Mouse (Mus musculus): ENCODE results near the gene Rps17. TPM values are rescaled to one million over a fixed set of nuclear protein-coding genes. Genes with fewer than 3 reads are reported as not detected.
A peak's percentile ranks its signal among the peaks of the same experiment; 100 is the strongest.

Rps17 gene
- polyA plus RNA-seq, 1 experiment from 2014 or later = 900 TPM

DNA sequence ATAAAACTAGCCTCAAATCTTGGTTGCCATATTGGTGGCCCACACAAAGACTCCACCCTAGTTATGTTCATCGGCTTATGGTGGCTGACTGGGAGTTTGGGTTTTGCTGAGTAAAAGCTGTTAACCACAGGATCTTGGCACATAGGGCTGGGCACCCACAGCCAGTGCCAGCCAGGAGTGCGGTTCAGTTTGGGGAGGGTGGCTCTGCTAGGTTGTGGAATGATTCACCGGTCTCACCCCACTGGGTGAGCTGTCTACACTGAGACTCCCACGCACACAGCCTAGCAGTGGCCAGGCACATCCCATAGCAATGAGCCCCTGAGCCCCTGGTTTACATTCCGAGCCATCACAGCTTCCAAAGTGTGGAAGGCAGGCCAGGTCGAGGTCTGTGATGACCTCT lies 25.3 kb downstream of the Rps17 start:
- ATAC-seq (no peak), DNase-seq (ENCODE audit: low spot score) (no peak)
- Histone ChIP-seq H3K27ac (ENCODE audit: low read depth, low read length) (no peak overlapping the region), H3K27me3 (replicated peaks; ENCODE audit: control insufficient read depth, insufficient read depth, low read length) (no peaks in the 10 kb centered on the region), H3K9me3 (replicated peaks; ENCODE audit: control insufficient read depth, low read length) (no peaks in the 10 kb centered on the region), H3K9ac (ENCODE audit: low read length) (no peak overlapping the region), H3K4me1 (ENCODE audit: control insufficient read depth, insufficient read depth, low read length) (no peaks in the 10 kb centered on the region), H3K4me3 (ENCODE audit: low read depth, low read length) (no peak overlapping the region), H3K36me3 (ENCODE audit: control insufficient read depth, insufficient read depth, low read length) (no peaks in the 10 kb centered on the region), H3K4me2 (ENCODE audit: low read length) (no peak overlapping the region)
- 92% methylated on average over 6 of the region's 6 CpGs for WGBS

DNA sequence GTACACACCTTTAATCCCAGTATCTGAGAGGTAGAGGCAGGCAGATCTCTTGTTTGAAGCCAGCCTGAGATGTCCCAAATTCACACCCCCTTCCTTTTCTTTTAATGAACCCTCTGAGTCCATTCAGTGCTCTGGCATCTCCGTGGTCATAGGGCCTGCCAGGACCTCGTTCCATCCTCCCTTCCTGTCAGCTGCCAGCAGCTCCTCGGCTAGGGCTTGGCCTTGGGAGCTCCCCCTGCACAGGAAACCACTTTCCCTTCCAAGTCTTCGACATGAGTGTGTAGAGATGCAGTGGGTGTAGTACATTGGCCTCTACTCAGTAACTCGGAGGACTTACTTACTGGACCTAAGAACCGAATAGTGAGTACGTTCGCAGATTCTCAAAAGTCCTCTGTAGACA lies 29.5 kb downstream of the Rps17 start:
- no peaks in the 10 kb centered on the region for H3K36me3 ChIP-seq (ENCODE audit: control insufficient read depth, insufficient read depth, low read length)
- DNase-seq (ENCODE audit: low spot score) = no peak
- no peaks in the 10 kb centered on the region for H3K4me1 ChIP-seq (ENCODE audit: control insufficient read depth, insufficient read depth, low read length)
- ATAC-seq = no peak
- WGBS = 79% methylated on average over 8 of the region's 8 CpGs
- H3K4me3 ChIP-seq (ENCODE audit: low read depth, low read length) = no peak overlapping the region
- H3K27ac ChIP-seq (ENCODE audit: low read depth, low read length) = no peak overlapping the region
- no peak overlapping the region for H3K4me2 ChIP-seq (ENCODE audit: low read length)
- H3K27me3 ChIP-seq (replicated peaks; ENCODE audit: control insufficient read depth, insufficient read depth, low read length) = no peaks in the 10 kb centered on the region
- no peak overlapping the region for H3K9ac ChIP-seq (ENCODE audit: low read length)
- H3K9me3 ChIP-seq (replicated peaks; ENCODE audit: control insufficient read depth, low read length) = no peaks in the 10 kb centered on the region

DNA sequence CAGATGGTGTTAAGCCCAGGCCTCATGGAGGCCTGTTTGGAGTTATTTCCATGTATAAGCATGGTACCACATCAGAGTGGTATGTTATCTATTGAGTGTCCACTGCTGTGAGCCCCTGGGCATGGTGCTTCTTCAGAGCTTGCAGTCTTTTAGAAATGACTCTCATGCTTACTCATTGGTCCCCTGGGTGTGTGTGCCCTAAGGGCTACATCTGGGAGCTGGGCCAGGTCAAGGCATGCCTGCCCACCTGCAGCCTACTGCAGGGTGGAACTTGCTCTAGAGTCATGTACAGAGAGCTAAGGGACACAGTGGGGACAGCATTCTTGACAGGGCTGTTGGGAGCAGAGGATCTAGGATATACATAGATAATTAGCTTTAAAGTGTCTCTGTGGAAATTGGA lies 33.5 kb downstream of the Rps17 start:
- no peak overlapping the region for H3K4me3 ChIP-seq (ENCODE audit: low read depth, low read length)
- H3K36me3 ChIP-seq (ENCODE audit: control insufficient read depth, insufficient read depth, low read length) = no peaks in the 10 kb centered on the region
- H3K4me2 ChIP-seq (ENCODE audit: low read length) = no peak overlapping the region
- no peaks in the 10 kb centered on the region for H3K4me1 ChIP-seq (ENCODE audit: control insufficient read depth, insufficient read depth, low read length)
- ATAC-seq = no peak
- H3K9me3 ChIP-seq (replicated peaks; ENCODE audit: control insufficient read depth, low read length) = no peaks in the 10 kb centered on the region
- DNase-seq (ENCODE audit: low spot score) = no peak
- H3K9ac ChIP-seq (ENCODE audit: low read length) = no peak overlapping the region
- no peak overlapping the region for H3K27ac ChIP-seq (ENCODE audit: low read depth, low read length)
- H3K27me3 ChIP-seq (replicated peaks; ENCODE audit: control insufficient read depth, insufficient read depth, low read length) = no peaks in the 10 kb centered on the region

DNA sequence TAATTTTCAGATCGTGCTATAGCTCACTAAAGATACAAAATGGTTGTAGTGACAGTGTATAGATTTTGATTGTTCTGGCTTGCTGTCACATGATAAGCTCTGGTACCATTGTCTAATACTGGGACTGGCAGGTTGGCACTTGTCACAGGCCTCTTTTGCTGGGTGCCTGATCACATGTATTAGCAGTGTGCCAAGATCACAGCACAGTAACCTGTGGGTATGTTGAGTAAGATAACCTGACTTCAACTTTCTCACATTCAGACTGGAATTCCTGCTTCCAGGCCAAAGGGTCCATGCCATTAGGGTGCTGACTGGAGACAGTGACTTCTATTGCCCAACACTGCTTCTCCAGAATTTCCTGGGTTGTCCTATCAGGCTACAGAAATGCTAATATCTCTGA lies 33.9 kb downstream of the Rps17 start:
- Histone ChIP-seq H3K4me2 (ENCODE audit: low read length) (no peak overlapping the region), H3K4me3 (ENCODE audit: low read depth, low read length) (no peak overlapping the region), H3K9me3 (replicated peaks; ENCODE audit: control insufficient read depth, low read length) (no peaks in the 10 kb centered on the region), H3K9ac (ENCODE audit: low read length) (no peak overlapping the region), H3K36me3 (ENCODE audit: control insufficient read depth, insufficient read depth, low read length) (no peaks in the 10 kb centered on the region), H3K4me1 (ENCODE audit: control insufficient read depth, insufficient read depth, low read length) (no peaks in the 10 kb centered on the region), H3K27me3 (replicated peaks; ENCODE audit: control insufficient read depth, insufficient read depth, low read length) (no peaks in the 10 kb centered on the region), H3K27ac (ENCODE audit: low read depth, low read length) (no peak overlapping the region)
- ATAC-seq (no peak), DNase-seq (ENCODE audit: low spot score) (no peak)
- 84% methylated on average over 1 of the region's 1 CpGs for WGBS

DNA sequence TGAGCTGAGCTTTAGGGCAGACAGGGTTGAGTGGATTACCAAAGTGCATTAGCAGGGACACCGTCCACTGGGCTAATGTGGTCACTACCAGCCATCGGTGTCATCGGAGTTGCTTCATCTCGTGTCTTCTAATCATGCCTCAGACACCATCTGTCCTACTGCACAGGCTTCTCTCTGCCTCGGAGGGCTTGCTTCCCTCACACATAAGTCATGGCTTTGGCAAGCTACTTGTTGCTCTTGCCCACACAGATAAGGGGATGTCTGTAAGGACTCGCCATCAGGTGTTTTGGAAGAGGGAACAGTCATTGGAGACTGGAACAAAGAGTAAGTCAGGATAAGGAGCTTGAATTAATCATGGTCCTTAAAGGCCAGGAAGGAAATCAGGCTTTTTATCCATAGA lies 35.8 kb downstream of the Rps17 start:
- Histone ChIP-seq H3K27ac (ENCODE audit: low read depth, low read length) (no peak overlapping the region), H3K27me3 (replicated peaks; ENCODE audit: control insufficient read depth, insufficient read depth, low read length) (no peaks in the 10 kb centered on the region), H3K4me2 (ENCODE audit: low read length) (no peak overlapping the region), H3K9me3 (replicated peaks; ENCODE audit: control insufficient read depth, low read length) (no peaks in the 10 kb centered on the region), H3K4me3 (ENCODE audit: low read depth, low read length) (no peak overlapping the region), H3K4me1 (ENCODE audit: control insufficient read depth, insufficient read depth, low read length) (no peaks in the 10 kb centered on the region), H3K9ac (ENCODE audit: low read length) (no peak overlapping the region), H3K36me3 (ENCODE audit: control insufficient read depth, insufficient read depth, low read length) (no peaks in the 10 kb centered on the region)
- ATAC-seq = no peak
- DNase-seq (ENCODE audit: low spot score) = no peak
- WGBS = 97% methylated on average over 6 of the region's 6 CpGs

DNA sequence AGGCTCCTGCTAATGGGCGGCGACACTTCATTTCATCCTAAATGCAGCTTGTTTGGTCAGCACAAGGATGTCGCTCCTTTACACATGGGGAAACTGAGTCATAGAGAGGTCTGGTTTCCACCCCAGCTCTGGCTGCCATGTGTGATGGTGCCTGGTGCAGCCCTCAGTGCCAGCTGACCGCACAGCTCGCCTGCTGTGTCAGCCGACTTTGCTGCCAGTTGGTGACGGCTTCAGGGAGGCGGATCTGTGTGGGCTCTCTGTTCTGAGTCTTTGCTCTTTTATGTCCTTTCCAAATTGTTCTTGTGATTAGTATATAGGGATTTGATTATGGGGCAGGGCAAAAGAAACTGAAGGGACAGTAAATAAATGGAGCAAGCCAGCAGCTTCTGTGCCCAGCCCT lies 37.3 kb downstream of the Rps17 start:
- no peaks in the 10 kb centered on the region for H3K4me1 ChIP-seq (ENCODE audit: control insufficient read depth, insufficient read depth, low read length)
- no peak overlapping the region for H3K27ac ChIP-seq (ENCODE audit: low read depth, low read length)
- no peak overlapping the region for H3K9ac ChIP-seq (ENCODE audit: low read length)
- ATAC-seq (no peak), DNase-seq (ENCODE audit: low spot score) (no peak)
- no peak overlapping the region for H3K4me3 ChIP-seq (ENCODE audit: low read depth, low read length)
- no peaks in the 10 kb centered on the region for H3K9me3 ChIP-seq (replicated peaks; ENCODE audit: control insufficient read depth, low read length)
- 69% methylated on average over 8 of the region's 8 CpGs for WGBS
- H3K27me3 ChIP-seq (replicated peaks; ENCODE audit: control insufficient read depth, insufficient read depth, low read length) = no peaks in the 10 kb centered on the region
- no peak overlapping the region for H3K4me2 ChIP-seq (ENCODE audit: low read length)
- no peaks in the 10 kb centered on the region for H3K36me3 ChIP-seq (ENCODE audit: control insufficient read depth, insufficient read depth, low read length)

DNA sequence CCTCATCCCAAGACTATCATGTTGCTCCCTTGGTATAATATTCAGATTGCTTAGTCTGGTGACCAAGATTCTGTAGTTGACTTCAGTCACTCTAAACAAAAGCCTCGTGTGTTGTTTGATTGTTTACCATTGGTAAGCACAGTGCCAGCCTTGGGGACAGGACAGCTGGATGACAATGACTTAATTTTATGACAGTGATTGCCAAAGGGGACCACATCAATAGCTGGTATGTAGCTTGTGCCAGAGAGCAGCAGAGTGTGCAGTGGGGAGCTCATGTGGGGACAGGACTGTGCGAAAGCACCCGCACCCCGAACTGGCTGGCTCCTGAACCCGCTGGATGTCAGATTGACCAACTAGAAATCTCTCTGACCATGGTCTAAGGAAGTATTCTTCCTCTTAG lies 40.4 kb downstream of the Rps17 start:
- Histone ChIP-seq H3K9me3 (replicated peaks; ENCODE audit: control insufficient read depth, low read length) (no peaks in the 10 kb centered on the region), H3K27me3 (replicated peaks; ENCODE audit: control insufficient read depth, insufficient read depth, low read length) (no peaks in the 10 kb centered on the region), H3K4me3 (ENCODE audit: low read depth, low read length) (no peak overlapping the region), H3K9ac (ENCODE audit: low read length) (no peak overlapping the region), H3K36me3 (ENCODE audit: control insufficient read depth, insufficient read depth, low read length) (no peaks in the 10 kb centered on the region), H3K27ac (ENCODE audit: low read depth, low read length) (no peak overlapping the region), H3K4me2 (ENCODE audit: low read length) (no peak overlapping the region), H3K4me1 (ENCODE audit: control insufficient read depth, insufficient read depth, low read length) (no peaks in the 10 kb centered on the region)
- DNase-seq (ENCODE audit: low spot score) (no peak), ATAC-seq (no peak)
- 91% methylated on average over 5 of the region's 5 CpGs for WGBS

DNA sequence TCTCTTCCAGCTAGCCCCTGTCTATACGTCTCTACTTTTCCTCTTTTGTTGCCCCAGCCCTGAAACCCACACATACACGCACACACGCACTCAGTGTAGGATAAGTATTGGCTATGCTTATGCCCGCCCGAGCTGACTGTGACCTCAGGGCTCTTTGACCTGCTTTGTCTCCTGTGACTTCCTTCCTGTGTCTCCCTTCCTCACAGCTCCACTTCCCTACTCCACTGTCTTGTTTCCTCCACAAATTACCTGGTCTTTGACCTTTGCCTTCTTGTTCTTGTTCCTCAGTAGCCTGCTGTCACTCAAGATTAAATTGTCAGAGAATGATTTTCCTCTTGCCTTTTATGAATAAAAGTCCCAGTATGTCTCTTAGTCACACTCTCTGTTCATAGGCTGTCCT lies 41.0 kb downstream of the Rps17 start:
- Histone ChIP-seq H3K9me3 (replicated peaks; ENCODE audit: control insufficient read depth, low read length) (no peaks in the 10 kb centered on the region), H3K4me2 (ENCODE audit: low read length) (no peak overlapping the region), H3K4me1 (ENCODE audit: control insufficient read depth, insufficient read depth, low read length) (no peaks in the 10 kb centered on the region), H3K9ac (ENCODE audit: low read length) (no peak overlapping the region), H3K27ac (ENCODE audit: low read depth, low read length) (no peak overlapping the region), H3K4me3 (ENCODE audit: low read depth, low read length) (no peak overlapping the region), H3K36me3 (ENCODE audit: control insufficient read depth, insufficient read depth, low read length) (no peaks in the 10 kb centered on the region), H3K27me3 (replicated peaks; ENCODE audit: control insufficient read depth, insufficient read depth, low read length) (no peaks in the 10 kb centered on the region)
- ATAC-seq (no peak), DNase-seq (ENCODE audit: low spot score) (no peak)
- WGBS = 83% methylated on average over 5 of the region's 5 CpGs

DNA sequence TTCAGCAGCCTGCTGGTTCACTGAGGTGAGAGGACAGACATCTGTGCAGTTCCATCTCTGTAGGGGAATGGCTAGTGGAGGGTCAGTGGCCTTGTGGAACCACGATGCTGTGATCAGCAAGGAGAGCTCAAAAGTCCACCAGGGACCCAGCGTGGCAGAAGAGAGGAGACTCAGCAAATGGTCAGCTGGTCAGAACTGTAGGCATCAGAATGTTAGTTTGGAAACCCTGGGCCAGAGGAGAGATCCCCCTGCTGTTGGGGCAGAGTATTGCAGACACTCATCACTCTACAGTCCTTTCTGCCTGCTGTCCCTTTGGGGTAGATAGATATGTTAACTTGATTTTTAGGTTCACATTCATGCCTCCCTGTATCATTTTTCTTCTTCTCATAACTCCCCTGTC lies 41.4 kb downstream of the Rps17 start:
- no peaks in the 10 kb centered on the region for H3K27me3 ChIP-seq (replicated peaks; ENCODE audit: control insufficient read depth, insufficient read depth, low read length)
- no peaks in the 10 kb centered on the region for H3K4me1 ChIP-seq (ENCODE audit: control insufficient read depth, insufficient read depth, low read length)
- no peaks in the 10 kb centered on the region for H3K9me3 ChIP-seq (replicated peaks; ENCODE audit: control insufficient read depth, low read length)
- no peaks in the 10 kb centered on the region for H3K36me3 ChIP-seq (ENCODE audit: control insufficient read depth, insufficient read depth, low read length)
- whole genome bisulfite sequencing = 88% methylated on average over 2 of the region's 2 CpGs
- H3K4me3 ChIP-seq (ENCODE audit: low read depth, low read length) = no peak overlapping the region
- no peak overlapping the region for H3K9ac ChIP-seq (ENCODE audit: low read length)
- H3K4me2 ChIP-seq (ENCODE audit: low read length) = no peak overlapping the region
- ATAC-seq (no peak), DNase-seq (ENCODE audit: low spot score) (no peak)
- no peak overlapping the region for H3K27ac ChIP-seq (ENCODE audit: low read depth, low read length)

DNA sequence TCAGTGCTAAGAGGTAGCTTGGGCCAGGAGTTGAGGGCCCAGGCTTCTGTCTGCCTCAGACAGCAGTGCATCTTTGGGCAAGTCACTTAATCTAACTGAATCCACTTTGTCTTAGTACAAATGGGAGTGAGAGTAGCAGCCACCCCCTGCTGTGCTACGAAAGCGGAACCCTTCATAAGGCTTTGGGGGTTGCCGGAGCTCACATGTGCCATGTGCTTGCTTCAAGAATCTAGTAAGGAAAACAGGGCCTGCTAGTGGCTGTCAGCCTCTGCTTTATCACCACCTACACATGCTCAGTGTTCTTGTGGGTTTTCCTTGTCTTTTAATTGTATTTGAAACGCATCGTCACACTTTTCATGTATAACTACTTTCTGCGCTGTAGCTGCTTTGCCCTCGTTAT lies 43.7 kb downstream of the Rps17 start:
- Histone ChIP-seq H3K4me1 (ENCODE audit: control insufficient read depth, insufficient read depth, low read length) (no peaks in the 10 kb centered on the region), H3K4me3 (ENCODE audit: low read depth, low read length) (no peak overlapping the region), H3K4me2 (ENCODE audit: low read length) (no peak overlapping the region), H3K27ac (ENCODE audit: low read depth, low read length) (no peak overlapping the region), H3K9me3 (replicated peaks; ENCODE audit: control insufficient read depth, low read length) (no peaks in the 10 kb centered on the region), H3K9ac (ENCODE audit: low read length) (no peak overlapping the region), H3K27me3 (replicated peaks; ENCODE audit: control insufficient read depth, insufficient read depth, low read length) (no peaks in the 10 kb centered on the region), H3K36me3 (ENCODE audit: control insufficient read depth, insufficient read depth, low read length) (no peaks in the 10 kb centered on the region)
- 33% methylated on average over 7 of the region's 7 CpGs for WGBS
- peak; percentile 16 for DNase-seq (ENCODE audit: low spot score)
- no peak for ATAC-seq
